Mouse (Mus musculus): ENCODE data around the gene Ctf2. TPM values are rescaled to one million over a fixed set of nuclear protein-coding genes. Genes with fewer than 3 reads are reported as not detected.

Gene Ctf2
- polyA plus RNA-seq, 1 experiment from 2014 or later, result 0.09 TPM

DNA sequence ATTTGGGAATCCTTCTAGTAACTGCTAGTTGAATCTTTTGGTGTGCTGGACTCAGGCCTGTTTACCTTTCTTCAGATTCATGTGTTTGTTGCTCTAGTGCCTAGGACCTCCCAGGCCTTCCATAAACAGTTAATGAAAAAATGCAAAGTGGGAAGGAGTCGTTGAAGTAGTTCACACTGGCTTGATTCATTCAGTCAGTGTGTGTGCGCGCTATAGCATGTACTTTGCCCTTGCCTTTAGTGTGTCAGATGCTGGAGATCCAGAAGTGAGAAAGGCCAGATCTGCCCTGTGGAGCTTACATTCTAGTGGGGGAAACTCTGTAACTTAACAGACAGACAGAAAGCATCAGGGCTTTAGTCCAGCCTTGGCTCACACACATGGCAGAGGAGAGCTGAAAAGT lies 28.5 kb upstream of the Ctf2 start:
- ChIA-PET CTCF (interaction anchor here (0.8 to 1.8 kb wide), 4 partner anchors 8 to 92 kb away, joined by 3 to 7 read pairs (median 4); no protein-coding TSS in a partner anchor), POLR2A (interaction anchor here (0.6 kb wide), 1 partner anchor 252 kb away, joined by 5 read pairs; no protein-coding TSS in a partner anchor)
- no peak for TF ChIP-seq CTCF (IDR thresholded peaks at IDR 0.05)
- ATAC-seq (no peak), DNase-seq (ENCODE audit: low read depth, low spot score) (no peak)
- no peaks in the 10 kb centered on the region for H3K27me3 ChIP-seq
- in situ Hi-C loops (cut with MboI; ENCODE audit: low pct_unique_long_range_greater_than_20kb), result no loop called here

DNA sequence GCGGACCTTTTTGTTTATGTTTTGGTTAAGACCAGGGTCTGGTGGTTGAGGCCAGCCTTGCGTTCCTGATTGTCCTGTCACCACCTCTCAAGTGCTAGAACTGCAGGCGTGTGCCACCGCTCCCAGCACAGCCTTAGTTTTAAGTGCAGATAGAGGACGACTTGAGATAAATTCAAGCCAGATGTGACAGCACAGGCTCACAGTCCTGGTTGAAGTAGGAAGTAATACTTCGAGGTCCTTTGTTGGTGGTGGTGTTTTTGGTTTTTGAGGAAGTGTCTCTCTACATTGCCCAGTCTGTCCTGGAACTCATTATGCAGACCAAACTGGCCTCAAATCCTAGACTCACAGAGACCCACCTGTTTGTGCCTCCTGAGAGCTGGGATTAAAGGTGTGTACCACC lies 27.8 kb upstream of the Ctf2 start:
- no peak for ATAC-seq
- in situ Hi-C loops (cut with MboI; ENCODE audit: low pct_unique_long_range_greater_than_20kb), result no loop called here
- H3K27me3 ChIP-seq, result no peaks in the 10 kb centered on the region
- ChIA-PET CTCF (interaction anchor here (0.9 to 1.8 kb wide), 3 partner anchors 9 to 85 kb away, joined by 3 to 7 read pairs (median 4); no protein-coding TSS in a partner anchor), POLR2A (no interaction called here)
- no peak for TF ChIP-seq CTCF (IDR thresholded peaks at IDR 0.05)
- no peak for DNase-seq (ENCODE audit: low read depth, low spot score)

DNA sequence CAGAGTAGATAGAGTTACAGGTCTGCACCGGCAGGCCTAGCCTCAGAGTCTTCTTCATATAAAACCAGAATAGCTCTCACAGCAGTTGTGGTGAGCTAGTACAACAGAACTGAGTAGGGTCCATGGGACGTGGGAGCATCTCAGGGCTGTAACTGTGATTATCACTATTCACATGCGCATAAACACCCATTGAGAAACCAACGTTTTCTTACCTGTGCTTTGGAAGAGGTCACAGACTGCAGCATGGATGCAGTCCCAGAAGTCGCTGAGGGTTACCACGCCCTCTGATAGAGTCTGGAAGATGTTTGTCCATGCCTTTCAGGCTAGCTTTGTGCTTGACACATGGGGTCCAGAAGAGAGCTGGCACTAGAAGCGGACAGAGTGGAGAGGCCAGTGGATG lies 21.8 kb upstream of the Ctf2 start:
- ChIA-PET POLR2A (interaction anchor here (1.3 to 1.4 kb wide), 2 partner anchors 10 to 16 kb away, joined by 4 to 8 read pairs; partner anchors contain the start of gene Orai3), CTCF (interaction anchor here (1.4 to 1.7 kb wide), 3 partner anchors 15 to 79 kb away, joined by 3 to 5 read pairs (median 4); no protein-coding TSS in a partner anchor)
- in situ Hi-C loops (cut with MboI; ENCODE audit: low pct_unique_long_range_greater_than_20kb), result no loop called here
- DNase-seq (ENCODE audit: low read depth, low spot score) (no peak), ATAC-seq (no peak)
- TF ChIP-seq CTCF (IDR thresholded peaks at IDR 0.05), result no peak
- H3K27me3 ChIP-seq, result no peaks in the 10 kb centered on the region

- in situ Hi-C loops (cut with MboI; ENCODE audit: low pct_unique_long_range_greater_than_20kb), result no loop called here
- ChIA-PET CTCF (interaction anchor here (1.4 to 1.7 kb wide), 3 partner anchors 15 to 78 kb away, joined by 3 to 5 read pairs (median 4); no protein-coding TSS in a partner anchor), POLR2A (interaction anchor here (1.3 to 1.4 kb wide), 2 partner anchors 11 to 17 kb away, joined by 4 to 8 read pairs; partner anchors contain the start of gene Orai3)
- ATAC-seq (no peak), DNase-seq (ENCODE audit: low read depth, low spot score) (no peak)
- TF ChIP-seq CTCF (IDR thresholded peaks at IDR 0.05), result no peak
- H3K27me3 ChIP-seq, result no peaks in the 10 kb centered on the region
Measured at GRCm38 (mm10) chr7:127753158-127753557, 21.2 kb upstream of the Ctf2 start.

- H3K27me3 ChIP-seq, result no peaks in the 10 kb centered on the region
- ChIA-PET POLR2A (no interaction called here), CTCF (interaction anchor here (1.7 kb wide), 1 partner anchor 16 kb away, joined by 4 read pairs; no protein-coding TSS in a partner anchor)
- in situ Hi-C loops (cut with MboI; ENCODE audit: low pct_unique_long_range_greater_than_20kb), result no loop called here
- no peak for TF ChIP-seq CTCF (IDR thresholded peaks at IDR 0.05)
- no peak for ATAC-seq
- no peak for DNase-seq (ENCODE audit: low read depth, low spot score)
Measured at GRCm38 (mm10) chr7:127752069-127752468, 20.1 kb upstream of the Ctf2 start.

GRCm38 (mm10) chr7:127751619-127752018 lies 19.7 kb upstream of the Ctf2 start:
- H3K27me3 ChIP-seq, result no peaks in the 10 kb centered on the region
- in situ Hi-C loops (cut with MboI; ENCODE audit: low pct_unique_long_range_greater_than_20kb), result no loop called here
- ChIA-PET CTCF (no interaction called here), POLR2A (interaction anchor here (0.6 kb wide), 1 partner anchor 26 kb away, joined by 3 read pairs; no protein-coding TSS in a partner anchor)
- DNase-seq (ENCODE audit: low read depth, low spot score), result no peak
- ATAC-seq, result no peak
- no peak for TF ChIP-seq CTCF (IDR thresholded peaks at IDR 0.05)

DNA sequence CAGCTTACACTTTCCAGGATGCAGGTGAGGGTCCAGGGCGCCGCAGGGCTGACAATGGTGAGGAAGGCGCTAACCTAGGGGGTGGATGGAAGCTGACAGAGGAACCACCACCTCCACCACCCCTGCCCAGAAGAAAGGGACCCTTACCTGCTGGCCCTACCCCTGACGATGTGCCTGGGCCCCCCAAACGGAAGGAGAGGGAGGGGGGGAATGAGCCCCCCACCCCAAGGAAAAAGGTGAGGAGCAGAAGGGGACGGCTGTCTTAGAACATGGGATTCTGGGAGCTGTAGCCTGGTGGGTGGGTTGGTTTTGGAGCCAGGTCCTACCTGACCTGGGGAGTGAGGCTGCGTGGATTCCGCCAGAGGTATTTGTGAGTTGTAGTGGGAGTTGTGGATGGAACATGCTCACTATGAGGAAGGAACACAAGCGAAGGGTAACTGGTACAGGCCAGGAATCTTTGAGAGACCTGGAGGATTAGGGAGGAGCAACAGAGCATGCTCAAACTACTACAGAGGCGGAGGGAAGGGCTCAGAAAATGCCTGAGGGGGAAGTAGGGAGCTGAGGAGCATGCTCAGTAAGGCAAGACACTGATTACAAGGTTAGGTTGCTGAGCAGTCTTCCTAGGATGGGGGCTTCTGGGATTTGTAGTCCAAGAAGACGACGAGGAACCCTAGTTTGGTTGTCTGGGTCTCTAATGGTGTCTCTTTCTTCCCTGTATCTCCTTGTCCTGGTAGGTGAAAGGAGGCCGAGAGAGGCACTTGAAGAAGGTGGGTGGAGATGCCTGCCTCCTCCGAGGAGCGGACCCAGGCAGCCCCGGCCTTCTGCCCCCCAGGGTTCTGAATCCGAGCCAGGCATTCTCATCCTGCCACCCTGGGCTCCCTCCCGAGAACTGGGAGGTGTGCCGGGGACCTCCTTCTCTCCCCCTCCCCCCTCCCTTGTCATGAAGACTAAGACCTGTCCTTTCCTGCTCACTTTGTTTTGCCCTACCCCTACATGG lies 18.5 kb upstream of the Ctf2 start:
- ChIA-PET CTCF (no interaction called here), POLR2A (interaction anchor here (1.0 kb wide), 1 partner anchor 18 kb away, joined by 3 read pairs; no protein-coding TSS in a partner anchor)
- in situ Hi-C loops (cut with MboI; ENCODE audit: low pct_unique_long_range_greater_than_20kb), result no loop called here
- DNase-seq (ENCODE audit: low read depth, low spot score), result no peak
- TF ChIP-seq CTCF (IDR thresholded peaks at IDR 0.05), result no peak
- ATAC-seq, result no peak
- H3K27me3 ChIP-seq, result no peaks in the 10 kb centered on the region

GRCm38 (mm10) chr7:127748235-127748560 lies 16.2 kb upstream of the Ctf2 start:
- no peak for TF ChIP-seq CTCF (IDR thresholded peaks at IDR 0.05)
- in situ Hi-C loops (cut with MboI; ENCODE audit: low pct_unique_long_range_greater_than_20kb), result no loop called here
- ATAC-seq (no peak), DNase-seq (ENCODE audit: low read depth, low spot score) (no peak)
- CTCF ChIA-PET, result no interaction called here
- POLR2A ChIA-PET, result no interaction called here
- no peaks in the 10 kb centered on the region for H3K27me3 ChIP-seq

DNA sequence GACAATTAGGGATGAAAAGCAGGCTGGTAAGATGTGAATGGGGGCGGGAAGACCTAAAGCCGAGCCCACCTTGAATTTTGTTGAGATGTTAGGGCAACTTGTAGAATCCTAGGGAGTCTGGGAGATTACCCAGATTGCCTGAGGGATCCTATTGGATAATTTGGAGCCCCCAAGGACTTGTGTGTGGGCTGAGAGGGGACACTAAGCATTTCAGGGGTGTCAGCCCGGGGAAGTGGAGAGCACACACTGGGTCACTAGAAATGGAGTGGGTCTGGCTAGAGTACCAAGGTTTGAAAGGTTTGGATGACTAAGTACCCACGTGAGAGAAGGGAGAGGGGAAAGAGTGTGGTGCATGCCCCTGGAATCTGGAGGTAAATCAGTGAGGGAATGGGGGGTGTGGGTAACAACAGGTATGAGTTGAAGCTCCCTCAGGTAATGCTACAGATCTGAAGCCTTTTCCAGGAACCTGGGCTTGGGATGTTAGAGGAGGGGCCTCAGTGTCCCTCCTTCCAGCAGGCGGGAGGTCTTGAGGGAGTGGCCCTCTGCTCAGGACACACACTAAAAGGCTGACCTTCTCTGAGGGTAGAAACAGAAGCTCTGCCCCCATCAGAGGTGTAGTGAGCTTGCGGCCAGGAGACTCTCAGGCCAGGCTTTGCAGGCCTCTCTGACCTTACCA lies 15.7 kb upstream of the Ctf2 start:
- ChIA-PET CTCF (interaction anchor here (2.1 kb wide), 1 partner anchor 69 kb away, joined by 5 read pairs; no protein-coding TSS in a partner anchor), POLR2A (no interaction called here)
- no peak for TF ChIP-seq CTCF (IDR thresholded peaks at IDR 0.05)
- in situ Hi-C loops (cut with MboI; ENCODE audit: low pct_unique_long_range_greater_than_20kb), result no loop called here
- no peaks in the 10 kb centered on the region for H3K27me3 ChIP-seq
- ATAC-seq (no peak), DNase-seq (ENCODE audit: low read depth, low spot score) (no peak)

Data from Patski (cell line).